Mouse (Mus musculus) midbrain, embryonic 16.5 days (tissue): ENCODE measurements around the gene Rhof. TPM values are rescaled to one million over a fixed set of nuclear protein-coding genes. Genes with fewer than 3 reads are reported as not detected.

Source experiments
- ATAC-seq: fragments of 200-750 bp; cut with Nextera tagmentation; 2 replicates; pipeline ENCODE4 v1.8.0; 2017; ENCODE audit warnings: moderate TSS enrichment
- H3K27ac ChIP-seq: fragments of 300-500 bp; sonication (generic); 2 replicates; pipeline ENCODE4 v1.5.1; 2014; ENCODE audit warnings: mild to moderate bottlenecking, low read length, mixed read lengths
- H3K27me3 ChIP-seq: fragments of 300-500 bp; sonication (generic); 2 replicates; pipeline ENCODE4 v1.6.1; 2014; ENCODE audit warnings: low read depth, low read length, mixed read lengths; ENCODE audit not compliant: control insufficient read depth, insufficient read depth
- H3K36me3 ChIP-seq: fragments of 300-500 bp; sonication (generic); 2 replicates; pipeline ENCODE4 v1.6.1; 2014; ENCODE audit warnings: mild to moderate bottlenecking, low read length, moderate library complexity, mixed read lengths; ENCODE audit not compliant: control insufficient read depth, insufficient read depth
- H3K4me1 ChIP-seq: fragments of 300-500 bp; sonication (generic); 2 replicates; pipeline ENCODE4 v1.6.1; 2014; ENCODE audit warnings: mild to moderate bottlenecking, low read length, mixed read lengths; ENCODE audit not compliant: control insufficient read depth, insufficient read depth
- H3K4me2 ChIP-seq: fragments of 300-500 bp; sonication (generic); 2 replicates; pipeline ENCODE4 v1.6.1; 2014; ENCODE audit warnings: mild to moderate bottlenecking, low read length, mixed read lengths
- H3K4me3 ChIP-seq: fragments of 300-500 bp; sonication (generic); 2 replicates; pipeline ENCODE4 v1.5.1; 2014; ENCODE audit warnings: low read depth, mild to moderate bottlenecking, low read length, moderate library complexity, mixed read lengths
- H3K9ac ChIP-seq: fragments of 300-500 bp; sonication (generic); 2 replicates; pipeline ENCODE4 v1.6.1; 2014; ENCODE audit warnings: low read depth, low read length, mixed read lengths
- H3K9me3 ChIP-seq: fragments of 300-500 bp; sonication (generic); replicated peaks from 2 replicates; pipeline ENCODE4 v1.6.1; 2014; ENCODE audit warnings: mild to moderate bottlenecking, low read length, mixed read lengths; ENCODE audit not compliant: control insufficient read depth, poor library complexity, severe bottlenecking
- WGBS: fragments of 180-500 bp; shearing (Covaris S2); extraction: QIAGEN DNeasy Blood & Tissue Kit; methylation state at CpG from one replicate; pipeline ENCODE4 v1.1.7; 2014; 5-methylcytosine and 5-hydroxymethylcytosine counted together
- polyA plus RNA-seq: library from polyadenylated mRNA; unstranded; fragments of >200 nt; fragmentation: Nextera tagmentation; extraction: Ambion mirVana; gene quantifications from 2 replicates; pipeline ENCODE4 v1.2.1, GENCODE M21; 2015

The Rhof gene
- polyA plus RNA-seq, 1 experiment from 2014 or later = 21.4 TPM

DNA sequence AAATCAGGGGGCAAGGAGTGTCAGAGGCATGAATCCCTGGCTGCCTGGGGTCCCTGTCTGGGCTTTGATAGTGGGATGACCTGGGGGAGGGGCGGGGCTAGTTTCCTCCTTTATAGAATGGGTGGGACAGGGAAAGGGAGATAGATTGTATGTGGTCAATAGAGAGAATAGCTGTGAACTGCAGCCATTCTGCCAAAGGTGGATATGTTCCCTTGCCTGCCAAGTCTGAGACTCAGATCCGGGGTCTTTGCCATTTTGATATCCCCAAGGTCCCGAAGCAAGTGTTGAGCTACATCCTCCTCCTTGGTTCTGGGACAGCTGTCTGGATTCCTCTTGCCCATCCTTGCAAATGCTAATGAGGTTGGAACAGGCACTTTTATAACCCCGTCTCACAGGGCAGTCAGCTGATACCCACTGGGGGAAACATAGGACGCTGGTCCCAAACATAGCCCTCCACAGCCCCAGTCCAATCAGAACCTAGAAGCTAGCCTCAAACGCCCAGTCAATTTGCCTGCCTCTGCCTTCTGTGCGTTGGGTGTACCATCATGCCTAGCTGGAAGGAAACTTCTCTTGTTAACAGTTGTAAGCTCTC lies 11.8 kb downstream of the Rhof start:
- ATAC-seq = no peak
- Histone ChIP-seq H3K36me3 (0 out of 2 replicates have a peak, but pooled peaks cover 2% of the 10 kb centered on the region), H3K9me3 (no peaks in the 10 kb centered on the region), H3K9ac (no peak overlapping the region), H3K27me3 (no peaks in the 10 kb centered on the region), H3K4me1 (no peaks in the 10 kb centered on the region), H3K4me3 (no peak overlapping the region), H3K4me2 (no peak overlapping the region), H3K27ac (no peak overlapping the region)
- 52% methylated on average over 7 of the region's 7 CpGs for WGBS

DNA sequence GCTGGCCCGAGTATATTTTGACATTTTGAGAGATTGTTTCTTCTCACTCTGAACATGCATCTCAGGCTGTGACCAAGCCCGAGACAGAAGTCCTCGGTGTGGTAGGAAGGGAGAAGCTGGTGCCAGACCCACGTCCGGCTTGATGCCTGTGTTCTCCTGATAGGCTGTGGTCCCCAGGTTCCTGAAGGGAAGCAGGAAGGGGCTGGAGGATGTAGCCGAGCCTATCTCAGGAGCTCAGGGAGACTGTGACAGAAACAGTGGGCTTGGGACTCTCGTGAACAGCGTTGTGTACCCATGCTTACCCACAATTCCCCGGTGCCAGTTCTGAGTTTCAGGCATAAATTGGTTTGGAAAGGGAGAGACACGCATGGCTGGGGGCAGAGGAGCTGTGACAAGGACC lies 13.7 kb downstream of the Rhof start:
- Histone ChIP-seq H3K9me3 (no peaks in the 10 kb centered on the region), H3K27ac (no peak overlapping the region), H3K27me3 (no peaks in the 10 kb centered on the region), H3K9ac (no peak overlapping the region), H3K36me3 (0 out of 2 replicates have a peak, but pooled peaks cover 2% of the 10 kb centered on the region), H3K4me1 (no peaks in the 10 kb centered on the region), H3K4me2 (no peak overlapping the region), H3K4me3 (no peak overlapping the region)
- WGBS = 83% methylated on average over 10 of the region's 10 CpGs
- ATAC-seq = no peak

DNA sequence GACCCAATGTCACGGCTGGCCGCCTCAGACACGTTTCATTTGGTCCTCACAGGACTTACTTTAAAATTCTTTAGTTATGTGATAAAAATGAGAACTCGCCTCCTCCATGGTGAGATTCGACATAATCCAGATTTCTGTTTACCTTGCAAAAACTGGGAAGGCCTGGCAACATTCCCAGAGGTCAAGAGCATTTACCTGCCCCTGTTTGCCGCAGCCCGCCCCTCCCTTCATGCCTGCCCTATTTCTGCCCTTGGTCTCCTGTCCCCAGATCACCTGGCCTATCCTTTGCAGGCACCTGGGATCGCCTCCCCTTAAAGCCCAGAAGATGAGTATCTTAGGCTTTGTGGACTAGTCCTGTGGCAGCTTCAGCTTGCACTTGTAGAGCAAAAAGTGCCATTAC lies 14.7 kb downstream of the Rhof start:
- H3K4me1 ChIP-seq = no peaks in the 10 kb centered on the region
- H3K36me3 ChIP-seq = 0 out of 2 replicates have a peak, but pooled peaks cover 2% of the 10 kb centered on the region
- ATAC-seq = no peak
- no peaks in the 10 kb centered on the region for H3K9me3 ChIP-seq
- H3K9ac ChIP-seq = no peak overlapping the region
- H3K4me3 ChIP-seq = no peak overlapping the region
- WGBS = 82% methylated on average over 8 of the region's 8 CpGs
- H3K27ac ChIP-seq = no peak overlapping the region
- H3K4me2 ChIP-seq = no peak overlapping the region
- H3K27me3 ChIP-seq = no peaks in the 10 kb centered on the region

GRCm38 (mm10) chr5:123117257-123117656 lies 15.2 kb downstream of the Rhof start:
- WGBS = 14% methylated on average over 10 of the region's 10 CpGs
- H3K36me3 ChIP-seq = 0 out of 2 replicates have a peak, but pooled peaks cover 1% of the 10 kb centered on the region
- no peaks in the 10 kb centered on the region for H3K4me1 ChIP-seq
- no peak overlapping the region for H3K9ac ChIP-seq
- no peak overlapping the region for H3K4me3 ChIP-seq
- no peaks in the 10 kb centered on the region for H3K9me3 ChIP-seq
- no peak for ATAC-seq
- H3K27ac ChIP-seq = no peak overlapping the region
- H3K27me3 ChIP-seq = no peaks in the 10 kb centered on the region
- H3K4me2 ChIP-seq = no peak overlapping the region

DNA sequence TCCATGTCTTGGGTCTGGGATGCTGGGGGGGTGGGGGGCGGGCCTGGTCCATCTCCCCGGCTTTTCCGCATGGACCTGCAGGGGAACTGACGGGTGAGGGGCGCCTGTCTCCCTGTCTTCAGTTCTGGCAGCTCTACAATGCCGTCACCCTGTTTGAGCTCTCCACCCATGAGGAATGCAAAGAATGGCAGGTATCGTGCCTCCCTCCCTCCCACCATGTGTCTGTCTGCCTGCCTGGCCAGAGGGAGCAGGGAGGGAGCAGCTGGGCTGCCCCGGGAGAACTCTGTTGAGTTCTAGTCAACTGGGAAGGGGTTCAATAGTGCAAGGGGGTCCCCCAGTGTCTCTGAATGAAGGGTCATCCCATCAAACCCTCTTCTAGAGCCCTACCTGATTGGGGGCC lies 16.4 kb downstream of the Rhof start:
- H3K4me3 ChIP-seq = no peak overlapping the region
- no peaks in the 10 kb centered on the region for H3K4me1 ChIP-seq
- ATAC-seq = no peak
- 69% methylated on average over 8 of the region's 8 CpGs for WGBS
- H3K27me3 ChIP-seq = no peaks in the 10 kb centered on the region
- H3K27ac ChIP-seq = no peak overlapping the region
- H3K9me3 ChIP-seq = no peaks in the 10 kb centered on the region
- H3K36me3 ChIP-seq = no peaks in the 10 kb centered on the region
- H3K4me2 ChIP-seq = no peak overlapping the region
- H3K9ac ChIP-seq = no peak overlapping the region

- no peak overlapping the region for H3K9ac ChIP-seq
- no peak overlapping the region for H3K4me2 ChIP-seq
- no peaks in the 10 kb centered on the region for H3K27me3 ChIP-seq
- no peaks in the 10 kb centered on the region for H3K9me3 ChIP-seq
- no peak; the same call in 1 of the 2 replicates for ATAC-seq
- 38% methylated on average over 7 of the region's 7 CpGs for WGBS
- H3K36me3 ChIP-seq = no peaks in the 10 kb centered on the region
- no peak overlapping the region for H3K4me3 ChIP-seq
- H3K27ac ChIP-seq = no peak overlapping the region
- peaks cover 3% of the 10 kb centered on the region for H3K4me1 ChIP-seq
Observed at GRCm38 (mm10) chr5:123114924-123115323, 17.6 kb downstream of the Rhof start.

DNA sequence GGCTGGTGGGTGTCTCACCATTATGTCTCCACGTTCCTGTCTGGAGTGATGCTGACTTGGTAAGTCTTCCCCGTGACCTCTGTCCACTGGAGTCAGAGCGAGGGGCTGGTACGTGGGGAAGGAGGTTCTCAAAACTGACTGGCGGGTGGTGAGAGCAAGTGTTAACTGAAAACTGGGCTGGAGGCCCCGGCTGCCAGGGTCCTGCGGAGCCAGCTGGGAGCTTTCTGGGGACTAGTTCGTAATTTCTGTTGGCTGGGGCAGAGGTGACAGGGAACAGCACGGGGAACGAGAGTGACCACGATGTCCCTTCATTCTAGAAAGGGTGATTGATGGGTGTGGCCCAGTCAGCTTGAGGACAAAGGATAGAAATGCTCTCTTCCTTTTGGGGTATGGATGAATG lies 18.4 kb downstream of the Rhof start:
- Histone ChIP-seq H3K27me3 (no peaks in the 10 kb centered on the region), H3K4me3 (no peak overlapping the region), H3K4me1 (peaks cover 11% of the 10 kb centered on the region), H3K27ac (no peak overlapping the region), H3K4me2 (no peak overlapping the region), H3K9me3 (no peaks in the 10 kb centered on the region), H3K36me3 (no peaks in the 10 kb centered on the region), H3K9ac (no peak overlapping the region)
- WGBS = 70% methylated on average over 11 of the region's 11 CpGs
- ATAC-seq = no peak

GRCm38 (mm10) chr5:123110296-123110721 lies 22.2 kb downstream of the Rhof start:
- no peak overlapping the region for H3K4me3 ChIP-seq
- peaks cover 15% of the 10 kb centered on the region for H3K4me1 ChIP-seq
- H3K9me3 ChIP-seq = no peaks in the 10 kb centered on the region
- H3K4me2 ChIP-seq = peak overlapping the region; percentile 27; the same call in 1 of the 2 replicates
- peak overlapping the region; percentile 16; the same call in 1 of the 2 replicates for H3K9ac ChIP-seq
- WGBS = 23% methylated on average over 13 of the region's 13 CpGs
- H3K27me3 ChIP-seq = no peaks in the 10 kb centered on the region
- H3K27ac ChIP-seq = peak overlapping the region; percentile 51
- peaks cover 2% of the 10 kb centered on the region; the same call in 1 of the 2 replicates for H3K36me3 ChIP-seq
- ATAC-seq = no peak

GRCm38 (mm10) chr5:123109452-123110203 lies 22.9 kb downstream of the Rhof start:
- Histone ChIP-seq H3K4me3 (no peak overlapping the region), H3K4me1 (peaks cover 15% of the 10 kb centered on the region), H3K9ac (peak overlapping the region; percentile 16; the same call in 1 of the 2 replicates), H3K36me3 (peaks cover 2% of the 10 kb centered on the region; the same call in 1 of the 2 replicates), H3K27me3 (no peaks in the 10 kb centered on the region), H3K4me2 (peak overlapping the region; percentile 27), H3K9me3 (no peaks in the 10 kb centered on the region), H3K27ac (peak overlapping the region; percentile 51)
- peak; percentile 80 for ATAC-seq
- WGBS = 26% methylated on average over 13 of the region's 13 CpGs
